Mouse (Mus musculus) kidney, adult 9 months (tissue): Measurements from ENCODE around the gene 1700003F12Rik.

ENCODE experiments used
- DNase-seq: peaks from one replicate; pipeline ENCODE4 v3.0.0; 2022

Gene 1700003F12Rik

DNA sequence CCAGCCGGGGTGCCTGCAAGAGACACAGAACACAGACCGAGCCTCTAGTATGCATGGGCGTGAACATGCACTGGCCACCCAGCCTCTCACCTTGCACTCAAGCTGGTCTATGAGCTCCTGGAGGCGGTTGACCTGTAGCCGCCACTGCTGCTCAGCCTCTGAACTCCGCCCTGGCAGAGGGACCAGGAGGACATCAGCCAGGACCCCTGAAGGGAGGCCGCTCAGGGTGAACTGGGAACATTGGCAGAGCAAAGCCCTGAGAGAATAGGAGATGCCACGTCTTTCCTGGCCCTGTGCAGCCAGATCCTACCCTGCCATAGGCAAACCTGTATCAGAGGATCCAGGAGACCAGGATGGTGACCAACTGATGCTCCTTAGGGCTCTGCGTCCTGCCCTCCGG, at the start of gene 1700003F12Rik:
Gene 1700003F12Rik (plus strand): TSS at position 375 of the 400 bp plus-strand sequence.
- no peak for DNase-seq

DNA sequence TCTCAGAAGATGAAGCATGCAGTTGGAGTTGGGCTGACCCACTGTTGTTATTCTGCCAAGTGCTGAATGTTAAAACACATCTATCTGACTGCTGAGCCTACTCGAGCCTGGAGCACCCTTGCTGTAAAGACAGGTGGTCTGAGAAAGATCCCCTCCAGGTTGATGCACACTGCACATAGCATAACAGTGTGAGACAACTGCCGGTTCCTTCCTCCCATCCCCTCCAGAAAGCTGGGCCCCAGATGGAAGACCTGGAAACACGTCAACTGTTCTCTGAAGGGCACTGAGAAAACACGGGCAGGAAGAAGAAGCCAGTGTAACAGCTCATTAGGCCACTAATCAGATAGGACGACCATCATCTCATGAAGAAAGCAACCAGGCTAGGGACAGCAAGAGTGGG, 48.3 kb upstream of the 1700003F12Rik start:
- no peak for DNase-seq

DNA sequence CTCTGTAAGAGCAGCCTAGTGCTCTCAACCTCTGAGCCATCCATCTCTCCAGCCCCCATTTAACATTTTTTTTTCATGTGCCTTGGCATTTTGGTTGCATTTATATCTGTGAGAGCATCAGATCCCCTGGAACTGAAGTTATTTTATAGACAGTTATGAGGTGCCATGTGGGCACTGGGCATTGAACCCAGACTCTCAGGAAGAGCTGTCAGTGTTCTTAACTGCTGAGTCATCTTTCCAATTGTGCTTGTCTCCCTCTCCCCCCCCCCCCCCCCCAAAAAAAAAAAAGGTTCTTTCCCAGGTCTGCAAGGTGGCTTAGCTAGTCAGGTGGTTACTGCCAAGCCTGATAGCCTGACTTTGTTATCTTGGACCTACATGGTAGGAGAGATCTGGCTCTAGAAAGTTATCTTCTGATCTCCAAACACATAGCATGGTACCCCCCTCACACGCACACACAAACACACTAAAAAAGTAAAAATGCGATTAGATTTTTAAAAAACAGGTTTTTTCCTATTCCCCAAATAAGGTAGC, 47.1 kb upstream of the 1700003F12Rik start:
- no peak for DNase-seq

DNA sequence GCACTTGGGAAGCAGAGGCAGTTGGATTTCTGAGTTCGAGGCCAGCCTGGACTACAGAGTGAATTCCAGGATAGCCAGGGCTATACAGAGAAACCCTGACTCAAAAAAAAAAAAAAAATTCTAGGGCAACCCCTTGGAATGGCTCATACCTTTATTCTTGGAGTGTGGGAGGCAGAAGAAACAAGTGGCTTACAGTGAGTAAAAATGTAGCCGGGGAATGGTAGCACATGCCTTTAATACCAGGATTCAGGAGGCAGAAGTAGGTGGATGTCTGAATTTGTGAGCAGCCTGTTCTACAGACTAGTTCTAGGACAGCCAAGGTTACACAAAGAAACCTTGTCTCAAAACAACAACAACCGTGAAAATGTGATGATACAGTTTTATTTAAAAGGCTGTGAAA, 46.1 kb upstream of the 1700003F12Rik start:
- no peak for DNase-seq

DNA sequence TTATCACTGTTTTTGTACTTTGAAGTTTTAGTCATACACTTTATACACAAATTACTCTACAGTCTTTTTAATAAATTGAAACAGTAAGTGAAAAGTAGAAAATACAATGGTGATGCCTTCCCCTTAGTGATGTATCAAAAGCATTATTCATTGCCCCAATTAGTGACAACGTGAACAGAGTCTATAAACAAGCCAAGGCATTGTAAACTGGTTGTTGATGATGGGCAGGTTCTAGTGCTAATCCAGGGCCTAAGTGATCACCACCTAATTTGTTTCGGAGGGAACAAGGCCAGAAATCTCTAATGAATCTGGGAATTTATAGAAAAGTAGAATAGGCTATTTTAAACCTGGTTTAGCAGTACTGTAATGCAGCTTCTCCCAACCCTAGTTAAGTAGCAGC, 39.8 kb upstream of the 1700003F12Rik start:
- no peak for DNase-seq

DNA sequence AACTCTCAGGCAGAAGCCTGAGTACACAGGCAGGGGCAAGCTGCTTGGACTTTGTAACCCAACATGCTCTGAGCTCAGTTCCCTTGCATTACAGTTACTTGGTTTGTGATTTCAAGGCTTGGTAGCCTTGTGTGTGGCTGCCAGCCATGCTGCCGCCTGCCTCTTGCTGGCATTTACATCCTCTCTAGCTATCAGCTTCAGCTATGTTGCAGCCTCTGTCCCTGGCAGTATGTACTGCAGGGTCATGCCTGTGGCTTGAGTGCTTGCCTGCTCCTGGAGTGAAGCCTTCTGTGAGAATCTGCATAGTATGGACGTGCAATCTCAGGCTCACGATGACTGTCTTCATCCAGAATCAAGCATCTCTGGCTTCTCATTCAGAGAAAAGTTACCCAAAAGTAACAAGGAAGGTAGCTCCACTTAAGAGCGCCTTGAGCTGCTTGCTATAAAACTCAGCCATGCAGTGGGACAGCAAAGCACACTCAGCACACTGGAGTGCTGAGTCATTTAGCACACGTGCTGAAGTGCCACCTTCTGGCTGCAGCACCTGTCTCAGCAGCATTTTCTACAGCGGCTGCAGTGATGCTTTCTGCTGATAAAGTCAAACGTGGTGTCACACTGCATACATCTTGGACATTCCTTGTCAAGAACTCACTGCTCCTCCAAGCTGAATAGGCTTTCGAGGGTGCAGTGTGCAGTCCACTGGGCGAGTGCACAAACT, 39.2 kb upstream of the 1700003F12Rik start:
- peak; percentile 39 for DNase-seq

DNA sequence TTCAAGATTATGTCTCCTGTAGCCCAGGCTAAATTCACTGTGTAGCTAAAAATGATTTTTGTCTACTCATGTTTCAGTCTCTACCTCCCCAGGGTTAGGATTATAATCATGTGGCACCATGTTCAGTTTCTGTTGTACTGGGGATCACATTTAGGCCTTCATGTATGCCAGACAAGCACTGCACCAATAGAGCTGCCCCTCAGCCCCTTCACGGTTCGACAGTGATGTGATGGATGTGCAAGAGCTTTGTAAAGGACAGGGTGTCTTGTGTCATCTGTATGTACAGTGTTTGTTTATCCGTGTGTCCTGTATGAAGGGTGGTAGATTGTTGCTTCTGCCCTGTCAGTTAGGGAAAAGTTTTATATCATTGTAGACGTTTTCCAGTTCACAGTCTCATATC, 38.4 kb upstream of the 1700003F12Rik start:
- no peak for DNase-seq

DNA sequence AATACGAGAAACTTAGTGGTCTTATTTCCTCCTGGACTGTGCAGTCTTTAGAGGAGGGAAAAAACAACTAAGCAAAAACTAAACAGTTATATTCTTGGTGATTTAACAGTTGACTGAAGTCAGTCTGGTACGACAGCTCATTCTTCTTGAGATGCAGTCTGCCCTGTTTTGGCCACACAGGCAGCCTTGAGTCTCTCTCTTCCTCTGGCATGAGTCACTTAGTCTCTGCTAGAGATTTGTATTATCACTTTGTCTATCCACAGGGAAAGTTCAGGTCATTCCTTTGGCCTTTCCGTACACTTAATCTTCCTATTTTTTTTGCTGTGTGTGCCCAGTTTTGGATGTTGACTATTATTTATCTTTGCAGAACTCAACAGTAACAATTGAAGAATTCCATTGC, 36.7 kb upstream of the 1700003F12Rik start:
- DNase-seq = no peak

DNA sequence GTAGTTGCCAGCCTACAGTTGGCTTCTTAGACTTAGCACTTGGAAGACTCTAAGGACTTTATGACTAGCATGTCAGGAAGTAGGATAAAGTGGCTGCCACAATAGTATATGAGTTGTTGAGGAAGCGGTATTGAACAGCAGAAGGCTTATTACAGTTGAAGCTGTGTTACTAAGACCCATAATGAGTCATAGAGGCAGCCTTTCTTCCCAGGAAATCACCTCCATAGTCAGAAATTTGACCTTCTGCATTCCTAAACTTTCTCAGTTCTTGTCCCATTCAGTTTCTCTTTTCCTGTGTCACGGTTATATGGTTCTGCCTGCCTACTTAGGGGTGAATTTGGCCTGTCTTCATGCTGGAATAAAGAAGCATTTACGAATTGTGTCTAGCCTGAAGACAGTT, 29.9 kb upstream of the 1700003F12Rik start:
- no peak for DNase-seq

DNA sequence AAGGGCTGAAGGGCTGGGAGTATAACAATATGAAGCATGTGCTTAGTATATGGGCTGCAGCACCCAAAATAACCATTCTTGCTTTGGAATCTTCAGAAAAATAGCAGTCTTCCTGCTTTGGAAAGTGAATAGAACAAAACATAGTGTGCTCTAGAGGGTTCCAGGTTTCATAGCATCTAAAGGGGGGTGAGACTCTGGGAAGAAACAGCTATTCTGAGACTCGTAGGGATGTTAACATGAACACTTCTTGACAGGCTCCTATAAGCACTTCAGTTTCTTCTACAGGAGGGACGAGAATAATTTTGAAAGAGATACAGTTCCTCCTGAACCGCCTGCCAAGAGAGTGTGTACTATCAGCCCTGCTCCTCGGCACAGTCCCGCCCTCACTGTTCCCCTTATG, 29.5 kb upstream of the 1700003F12Rik start:
- no peak for DNase-seq

DNA sequence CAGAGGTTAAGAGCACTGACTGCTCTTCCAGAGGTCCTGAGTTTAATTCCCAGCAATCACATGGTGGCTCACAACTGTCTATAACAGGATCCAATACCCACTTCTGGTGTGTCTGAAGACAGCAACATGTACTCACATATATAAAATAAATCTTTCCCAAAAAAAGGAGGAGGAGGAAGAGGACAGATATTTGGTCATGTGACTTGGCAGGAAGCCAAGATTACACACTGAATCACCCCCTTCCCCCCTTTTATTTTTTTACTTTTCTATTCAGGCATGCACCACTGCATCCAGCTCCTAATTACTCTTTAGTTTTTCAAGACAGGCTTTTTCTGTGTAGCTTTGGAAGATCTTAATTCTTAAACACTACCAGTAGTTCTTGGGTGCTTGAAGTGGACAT, 25.4 kb upstream of the 1700003F12Rik start:
- no peak for DNase-seq

DNA sequence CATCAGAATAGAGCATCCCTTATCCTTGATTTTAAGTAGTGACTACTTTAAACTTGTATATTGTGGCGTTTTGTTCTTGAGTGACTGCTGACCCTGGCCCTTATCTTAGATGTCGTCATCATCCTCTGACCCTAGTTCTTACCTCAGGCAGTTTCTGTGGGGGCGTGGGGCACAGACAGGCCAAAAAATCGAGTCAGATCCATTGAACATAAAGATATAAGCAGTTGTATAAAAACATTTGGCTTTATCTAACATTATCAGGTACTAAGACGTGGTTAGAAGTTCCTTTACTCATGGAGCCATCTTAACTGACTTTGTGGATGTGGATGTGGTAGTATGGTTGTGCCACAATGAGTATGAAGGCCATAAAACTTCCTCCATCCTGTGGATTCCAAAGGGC, 24.6 kb upstream of the 1700003F12Rik start:
- no peak for DNase-seq

DNA sequence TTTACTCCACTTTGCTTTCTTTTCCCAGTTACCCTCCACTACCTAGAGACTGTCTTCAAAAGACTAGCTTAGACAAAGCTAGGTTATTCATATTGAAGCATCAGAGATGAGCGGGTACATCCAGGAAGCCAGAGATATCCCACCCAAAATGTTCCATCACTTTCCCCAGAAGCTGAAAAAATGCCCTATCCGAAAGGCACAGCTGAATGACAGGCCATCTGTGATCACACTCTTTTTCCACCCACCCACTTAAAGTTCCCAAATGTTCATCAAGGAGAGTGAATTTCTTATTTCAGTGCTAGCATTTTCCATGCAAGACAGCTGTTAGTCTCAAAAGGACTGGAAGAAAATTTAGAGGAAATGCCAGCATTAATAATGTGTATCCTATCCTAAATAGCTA, 21.6 kb upstream of the 1700003F12Rik start:
- no peak for DNase-seq

DNA sequence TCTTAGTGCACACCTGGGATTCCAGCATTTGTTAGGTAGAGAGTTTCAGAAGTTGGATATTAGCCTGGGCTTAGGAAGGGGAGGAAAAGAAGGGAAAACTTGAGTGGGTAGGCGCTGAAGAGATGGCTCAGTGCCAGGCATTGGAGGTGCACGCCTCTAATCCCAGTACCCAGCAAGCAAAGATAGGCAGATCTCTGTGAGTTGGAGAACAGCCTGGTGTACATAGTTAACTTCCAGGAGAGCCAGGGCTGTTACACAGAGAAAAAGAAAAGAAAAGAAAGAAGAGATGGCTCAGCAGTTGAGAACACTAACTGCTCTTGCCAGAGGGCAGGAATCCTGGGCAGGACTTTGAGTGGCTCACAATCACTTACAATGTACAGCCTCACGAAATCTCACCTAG, 20.4 kb upstream of the 1700003F12Rik start:
- no peak for DNase-seq

DNA sequence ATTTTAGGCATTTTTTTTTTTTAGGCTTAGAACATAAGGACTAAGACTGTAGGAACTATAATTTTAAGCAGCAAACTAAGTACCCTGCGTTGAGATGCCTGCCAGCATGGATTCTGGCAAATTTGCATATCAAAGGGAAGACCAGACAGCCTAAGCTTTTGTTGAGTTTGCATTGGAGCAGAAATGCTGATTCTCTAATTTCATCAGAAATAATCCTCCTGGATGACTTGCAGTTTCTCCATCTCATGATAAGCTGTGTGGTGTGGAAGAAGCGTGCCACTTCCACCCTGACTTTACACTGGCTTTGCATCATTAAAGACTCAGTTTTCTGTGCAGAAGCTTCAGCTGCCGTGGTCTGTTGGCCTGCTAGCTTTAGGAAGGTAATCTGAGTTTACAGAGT, 14.0 kb upstream of the 1700003F12Rik start:
- DNase-seq = no peak

DNA sequence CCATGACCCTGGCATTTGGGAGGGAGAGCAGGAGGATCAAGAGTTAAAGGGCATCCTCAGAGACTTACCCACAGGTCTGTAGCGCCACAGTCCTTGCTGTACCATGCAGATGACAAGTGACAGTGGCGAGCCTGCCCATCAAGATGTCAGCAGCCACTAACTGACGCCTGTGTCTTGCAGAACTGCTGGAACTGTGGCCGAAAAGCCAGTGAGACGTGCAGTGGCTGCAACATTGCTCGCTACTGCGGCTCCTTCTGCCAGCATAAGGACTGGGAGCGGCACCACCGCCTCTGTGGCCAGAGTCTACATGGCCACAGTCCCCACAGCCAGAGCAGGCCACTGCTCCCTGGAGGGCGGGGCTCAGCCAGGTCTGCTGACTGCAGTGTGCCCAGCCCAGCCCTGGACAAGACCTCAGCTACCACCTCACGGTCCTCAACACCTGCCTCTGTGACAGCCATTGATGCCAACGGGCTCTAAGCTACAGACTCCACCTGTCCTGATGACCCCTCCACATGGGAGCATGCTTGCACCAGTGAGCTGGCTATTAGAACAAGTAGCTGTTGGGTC, 12.1 kb upstream of the 1700003F12Rik start:
- no peak for DNase-seq

DNA sequence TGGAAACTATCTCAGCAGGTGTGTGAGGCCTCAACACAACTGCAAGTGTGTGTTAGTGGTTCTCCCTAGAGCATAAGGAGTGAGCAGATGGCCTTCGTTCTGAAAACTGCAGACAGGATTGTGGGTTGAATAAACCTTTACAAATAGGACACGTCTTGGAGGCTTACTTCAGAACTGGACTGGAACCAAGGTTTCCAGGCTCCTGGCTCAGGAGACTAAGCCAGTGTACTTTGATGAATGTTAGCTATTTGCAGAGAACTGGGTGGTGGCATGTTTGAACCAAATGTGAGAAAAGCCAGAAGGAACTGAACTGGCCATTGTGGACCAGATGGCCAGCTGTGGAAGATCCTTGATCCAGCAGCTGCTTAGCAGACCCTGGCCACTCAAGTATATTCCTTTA, 8.6 kb upstream of the 1700003F12Rik start:
- no peak for DNase-seq

DNA sequence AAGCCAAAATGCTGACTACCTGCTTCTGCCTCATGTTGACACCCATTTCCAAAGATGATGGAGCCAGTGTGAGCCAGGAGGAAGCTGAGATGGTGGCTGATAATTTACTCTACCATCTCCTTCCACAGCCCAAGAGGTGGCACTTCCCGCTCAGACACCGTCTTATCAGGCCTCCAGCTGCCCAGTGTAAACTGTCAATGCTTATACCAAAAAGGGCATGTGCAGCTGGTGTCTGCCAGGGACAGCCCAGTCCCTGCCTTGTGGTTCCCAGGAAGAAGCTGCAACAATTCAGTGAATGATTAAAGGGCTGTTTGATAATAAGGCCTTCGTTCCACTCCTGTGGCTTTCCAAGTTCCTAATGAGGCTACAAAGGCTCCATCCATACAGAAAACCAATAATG, 8.2 kb upstream of the 1700003F12Rik start:
- no peak for DNase-seq

DNA sequence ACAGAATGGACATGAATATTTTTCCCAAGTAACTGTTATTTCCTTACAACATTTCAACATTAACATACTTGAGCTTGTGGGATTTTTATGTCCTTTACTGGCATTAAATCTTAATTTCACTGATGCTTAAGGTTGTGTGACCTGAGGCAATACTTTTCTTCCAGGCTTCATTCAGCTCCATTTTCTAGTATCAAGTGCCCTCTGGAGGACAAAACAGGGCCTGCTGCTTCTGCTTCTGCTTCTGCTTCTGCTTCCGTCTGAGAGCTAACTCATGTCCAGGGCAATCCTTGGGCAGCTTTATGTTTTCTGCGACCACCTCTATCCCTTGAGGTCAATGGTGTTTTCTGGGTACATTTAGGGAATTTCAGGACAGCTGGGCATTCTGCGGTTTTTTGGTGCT, 7.2 kb upstream of the 1700003F12Rik start:
- DNase-seq = peak; percentile 40

DNA sequence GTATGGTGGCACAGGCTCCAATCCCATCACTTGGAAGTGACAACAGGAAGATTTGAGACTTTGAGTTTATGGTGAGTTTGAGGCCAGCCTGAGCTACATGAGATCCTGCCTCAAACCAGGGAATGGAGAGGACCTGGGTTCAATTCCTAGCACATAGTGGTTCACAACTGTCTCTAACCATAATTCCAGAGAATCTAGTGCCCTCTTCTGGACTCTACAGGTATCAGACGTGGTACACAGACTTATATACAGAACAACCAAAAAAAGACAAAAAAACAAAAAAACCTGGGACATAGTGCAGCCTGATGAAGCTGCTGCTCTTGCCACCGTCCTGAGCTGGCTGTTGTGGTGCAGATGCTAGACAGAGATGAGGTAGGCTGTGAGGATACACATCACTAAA, 5.3 kb upstream of the 1700003F12Rik start:
- DNase-seq = no peak

DNA sequence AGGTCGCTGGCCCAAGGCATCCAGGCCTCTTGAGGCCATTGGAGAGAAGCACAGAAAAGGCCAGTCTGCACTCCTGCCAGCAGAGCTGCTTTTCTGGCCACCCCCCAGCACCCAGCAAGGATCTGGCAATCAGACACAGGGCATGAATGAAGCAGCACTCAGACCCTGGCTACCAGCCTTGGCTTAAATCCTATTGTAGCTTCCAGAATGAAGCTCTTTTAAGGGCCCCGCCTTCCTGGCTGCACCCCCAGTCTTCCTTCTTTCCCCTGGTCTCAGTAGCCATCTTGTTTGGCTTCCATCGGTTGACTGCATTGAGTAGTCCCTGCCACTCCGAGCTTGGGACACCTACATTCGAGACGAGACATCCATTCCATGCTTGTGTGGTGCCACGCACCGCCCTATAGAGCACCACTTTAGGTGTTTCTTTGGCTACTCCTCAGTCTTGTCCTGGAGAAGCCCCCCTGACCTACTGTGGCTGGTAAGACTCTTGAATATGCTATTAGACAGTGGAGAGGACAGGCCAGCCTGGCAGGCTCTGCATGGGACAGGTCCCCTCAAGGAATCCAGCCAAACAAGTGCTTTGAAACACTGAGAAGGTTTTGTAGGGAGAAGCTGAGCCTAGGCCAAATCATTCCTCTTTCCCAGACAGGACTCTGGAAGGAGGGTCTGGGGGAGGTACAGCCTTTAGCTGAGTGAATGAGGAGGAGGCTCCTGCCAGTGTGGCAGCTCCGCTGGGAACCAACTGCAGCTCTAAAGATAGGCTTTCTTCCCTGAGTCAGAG, 3.1 kb upstream of the 1700003F12Rik start:
- no peak for DNase-seq

DNA sequence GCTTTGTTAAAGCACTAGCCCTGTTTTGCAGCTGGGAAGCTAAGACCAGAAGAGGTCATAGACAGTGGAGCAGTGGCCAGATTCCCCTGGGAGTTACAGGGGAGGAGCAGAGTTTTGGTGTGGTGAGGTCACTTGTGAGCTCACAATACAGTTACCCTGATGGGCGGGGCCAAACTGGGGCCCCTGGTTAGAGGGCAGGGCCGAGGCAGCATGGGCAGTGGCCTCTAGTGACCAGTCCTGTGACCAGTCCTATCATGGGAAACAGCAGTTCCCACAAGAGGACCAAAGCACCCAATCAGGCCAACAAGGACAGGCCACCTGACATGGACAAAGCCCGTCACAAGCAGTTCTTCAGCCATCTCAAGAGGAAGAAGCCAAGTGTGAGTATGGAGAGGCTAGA, 1.8 kb downstream of the 1700003F12Rik start:
- no peak for DNase-seq

DNA sequence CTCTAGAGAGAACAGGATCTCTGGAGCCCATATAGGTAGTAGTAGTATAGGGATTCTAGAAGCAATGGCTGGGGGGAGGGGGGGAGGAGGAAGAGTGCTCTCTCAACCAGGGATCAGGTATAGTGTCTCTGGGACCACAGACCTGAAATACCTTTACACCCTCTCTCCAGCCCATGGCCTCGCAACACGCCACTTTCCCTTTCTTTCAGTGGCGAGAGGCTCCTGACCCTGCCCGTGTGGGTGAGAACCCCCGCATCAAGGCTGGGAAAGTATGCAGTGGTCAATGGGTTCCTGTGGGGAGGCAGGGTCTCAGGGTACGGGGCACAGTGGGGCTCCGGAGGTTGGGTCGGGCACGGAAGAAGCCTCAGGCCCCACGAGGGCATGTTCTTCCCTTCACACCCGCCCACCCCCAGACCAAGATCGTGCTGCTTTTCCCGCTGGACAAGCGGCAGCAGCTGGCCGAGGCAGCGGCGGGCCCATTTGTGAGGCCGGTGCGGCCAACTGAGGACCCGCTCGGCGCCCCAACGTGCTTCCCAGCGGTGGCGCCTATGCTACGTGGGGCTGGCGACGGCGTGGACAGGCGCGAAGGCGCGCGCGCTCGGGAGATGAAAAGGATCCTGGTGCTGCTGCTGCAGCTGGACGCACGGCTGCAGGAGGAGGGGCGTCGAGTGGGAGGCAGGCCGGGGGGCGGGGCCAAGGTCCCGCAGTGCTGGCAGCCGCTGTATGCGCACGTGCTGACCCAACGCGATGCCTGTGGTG, 2.4 kb downstream of the 1700003F12Rik start:
- peak; percentile 45 for DNase-seq
